Mouse (Mus musculus): ENCODE measurements at regions not wholly inside any gene's neighbourhood (a gene's known extent, or its start where the extent isn't known, plus 50 kb on each side); places are given as distances from the start of the nearest gene placed in this dataset.

DNA sequence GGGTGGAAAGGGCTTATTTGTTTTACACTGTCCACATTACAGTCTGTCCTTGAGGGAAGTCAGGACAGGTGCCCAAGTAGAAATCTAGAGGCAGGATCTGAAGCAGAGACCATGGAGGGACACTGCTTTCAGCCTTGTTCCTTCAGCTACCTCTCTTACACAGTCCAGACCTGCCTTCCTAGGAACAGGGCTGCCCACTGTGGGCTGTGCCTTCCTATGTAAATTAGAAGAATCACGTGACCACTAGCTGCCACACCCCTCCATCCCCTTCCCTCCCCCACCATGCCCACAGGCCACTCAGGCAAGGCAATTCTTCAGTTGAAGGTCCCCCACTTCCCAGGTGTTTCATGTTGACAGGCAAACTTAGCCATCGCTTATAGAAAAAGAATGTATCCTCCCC, 60.5 kb upstream of the Dars start:
- TF ChIP-seq CTCF (IDR thresholded peaks at IDR 0.05; ENCODE audit: borderline replicate concordance, insufficient read depth, low read length) (no peak), POLR2A (IDR thresholded peaks at IDR 0.05; ENCODE audit: low read depth, low read length) (no peak)
